Mouse (Mus musculus) CH12.LX (cell line): ENCODE measurements around the gene Col27a1. TPM values are rescaled to one million over a fixed set of nuclear protein-coding genes. Genes with fewer than 3 reads are reported as not detected.

Experiments
- DNase-seq: peaks from one replicate; pipeline ENCODE4 v3.0.0-alpha.2; 2013; ENCODE audit errors: extremely low read depth
- H3K27ac ChIP-seq: 2 replicates; pipeline ENCODE4 v1.5.1; 2012; ENCODE audit warnings: low read depth, mild to moderate bottlenecking, control low read depth, moderate library complexity; ENCODE audit not compliant: insufficient read depth
- H3K27me3 ChIP-seq: replicated peaks from 2 replicates; pipeline ENCODE3; 2012; ENCODE audit warnings: inconsistent platforms
- H3K36me3 ChIP-seq, 2 experiments: replicated peaks in 1 of 2; 2 replicates each; pipeline versions ENCODE3 to v1.6.1; 2012; ENCODE audit warnings: inconsistent platforms in 1 of 2, low read length in 1 of 2, mild to moderate bottlenecking in 1 of 2, mixed read lengths in 1 of 2, moderate library complexity in 1 of 2; ENCODE audit not compliant: control insufficient read depth in 1 of 2, insufficient read depth in 1 of 2
- H3K4me1 ChIP-seq, 2 experiments: 2 replicates each; pipeline ENCODE4 v1.6.1; 2012; ENCODE audit warnings: inconsistent platforms in 1 of 2, moderate library complexity in 1 of 2; ENCODE audit not compliant: insufficient read depth in 2 of 2, control insufficient read depth in 1 of 2
- H3K4me2 ChIP-seq: 2 replicates; pipeline ENCODE4 v1.6.1; 2012; ENCODE audit warnings: low read depth, mild to moderate bottlenecking, control low read depth; ENCODE audit not compliant: poor library complexity, insufficient read depth, severe bottlenecking
- H3K4me3 ChIP-seq, 3 experiments: fragments of 150-350 bp in 1 of 3; sonication (generic) in 1 of 3; replicated peaks in 1 of 3; 2 replicates each; pipeline versions ENCODE3 to v1.5.1; 2011 to 2012; ENCODE audit warnings: low read depth in 2 of 3, low read length in 2 of 3, mild to moderate bottlenecking in 2 of 3, moderate library complexity in 2 of 3, control low read depth in 1 of 3, improper control_type of control experiment in 1 of 3, inconsistent platforms in 1 of 3, mixed read lengths in 1 of 3; ENCODE audit not compliant: poor library complexity in 1 of 3
- H3K79me2 ChIP-seq: replicated peaks from 2 replicates; pipeline ENCODE4 v1.6.1; 2012; ENCODE audit warnings: mild to moderate bottlenecking, moderate library complexity; ENCODE audit not compliant: control insufficient read depth, poor library complexity, insufficient read depth, severe bottlenecking; ENCODE audit errors: extremely low read depth
- H3K9ac ChIP-seq: 2 replicates; pipeline ENCODE4 v1.6.1; 2012; ENCODE audit warnings: low read depth, mild to moderate bottlenecking, control low read depth, moderate library complexity; ENCODE audit not compliant: insufficient read depth
- H3K9me3 ChIP-seq: replicated peaks from 2 replicates; pipeline ENCODE3; 2012; ENCODE audit warnings: low read length, inconsistent platforms, mixed read lengths
- CHD1 ChIP-seq: IDR thresholded peaks from 2 replicates; pipeline ENCODE4 v1.6.1; 2012; ENCODE audit warnings: low read depth, low read length, improper control_type of control experiment, inconsistent platforms
- CHD2 ChIP-seq: IDR thresholded peaks from 2 replicates; pipeline ENCODE4 v1.6.1; 2011; ENCODE audit warnings: low read length, improper control_type of control experiment
- CTCF ChIP-seq, 2 experiments: IDR thresholded peaks in 1 of 2; conservative IDR thresholded peaks in 1 of 2; 2 replicates each; pipeline ENCODE4 v1.5.1; 2011 to 2012; ENCODE audit warnings: low read depth in 2 of 2, low read length in 2 of 2, improper control_type of control experiment in 1 of 2, inconsistent platforms in 1 of 2, mild to moderate bottlenecking in 1 of 2, moderate library complexity in 1 of 2
- EP300 ChIP-seq: IDR thresholded peaks from 2 replicates; pipeline ENCODE4 v1.6.1; 2011; ENCODE audit warnings: low read length, improper control_type of control experiment
- JUN ChIP-seq: IDR thresholded peaks from 2 replicates; pipeline ENCODE4 v1.6.1; 2011; ENCODE audit warnings: low read depth, mild to moderate bottlenecking, low read length, improper control_type of control experiment, moderate library complexity; ENCODE audit not compliant: insufficient read depth
- JUND ChIP-seq: conservative IDR thresholded peaks from 2 replicates; pipeline ENCODE4 v1.6.1; 2011; ENCODE audit warnings: low read depth, low read length, improper control_type of control experiment
- MAFK ChIP-seq: IDR thresholded peaks from 2 replicates; pipeline ENCODE4 v1.6.1; 2011; ENCODE audit warnings: low read length, improper control_type of control experiment; ENCODE audit not compliant: insufficient replicate concordance
- MAX ChIP-seq: IDR thresholded peaks from 2 replicates; pipeline ENCODE4 v1.6.1; 2011; ENCODE audit warnings: low read length, improper control_type of control experiment
- MYC ChIP-seq: IDR thresholded peaks from 2 replicates; pipeline ENCODE4 v1.6.1; 2011; ENCODE audit warnings: low read depth, mild to moderate bottlenecking, improper control_type of control experiment, low read length
- NRF1 ChIP-seq: IDR thresholded peaks from 2 replicates; pipeline ENCODE4 v1.6.1; 2014; ENCODE audit warnings: low read depth, mild to moderate bottlenecking, inconsistent platforms, low read length, improper control_type of control experiment, moderate library complexity
- PAX5 ChIP-seq: IDR thresholded peaks from 2 replicates; pipeline ENCODE4 v1.6.1; 2012; ENCODE audit warnings: low read length, inconsistent platforms, mixed read lengths
- POLR2A ChIP-seq: IDR thresholded peaks from 2 replicates; pipeline ENCODE4 v1.6.1; 2011; ENCODE audit warnings: low read depth, mild to moderate bottlenecking, improper control_type of control experiment, low read length
- RCOR1 ChIP-seq: conservative IDR thresholded peaks from 2 replicates; pipeline ENCODE4 v1.6.1; 2012; ENCODE audit warnings: low read depth, mild to moderate bottlenecking, inconsistent platforms, low read length, improper control_type of control experiment
- SIN3A ChIP-seq: IDR thresholded peaks from 2 replicates; pipeline ENCODE4 v1.6.1; 2012; ENCODE audit warnings: low read length, improper control_type of control experiment, inconsistent platforms
- TCF12 ChIP-seq: IDR thresholded peaks from 2 replicates; pipeline ENCODE4 v1.6.1; 2014; ENCODE audit warnings: low read depth, mild to moderate bottlenecking, inconsistent platforms, low read length, improper control_type of control experiment
- UBTF ChIP-seq: IDR thresholded peaks from 2 replicates; pipeline ENCODE4 v1.6.1; 2012; ENCODE audit warnings: low read depth, mild to moderate bottlenecking, inconsistent platforms, low read length, improper control_type of control experiment, moderate library complexity
- ZC3H11A ChIP-seq: IDR thresholded peaks from 2 replicates; pipeline ENCODE4 v1.6.1; 2012; ENCODE audit warnings: low read depth, mild to moderate bottlenecking, inconsistent platforms, low read length, improper control_type of control experiment
- ZMIZ1 ChIP-seq: IDR thresholded peaks from 2 replicates; pipeline ENCODE4 v1.6.1; 2012; ENCODE audit warnings: low read depth, mild to moderate bottlenecking, inconsistent platforms, low read length, improper control_type of control experiment
- dilution Hi-C: fragments of 300-500 bp; cut with MboI; formaldehyde crosslinking; loops from 2 replicates; pipeline ENCODE4 v1.14.3; 2020; ENCODE audit warnings: low sequenced_read_pairs; ENCODE audit not compliant: extremely low pct_unique_long_range_greater_than_20kb, extremely low pct_ligation_motif_present
- in situ Hi-C: fragments of 300-500 bp; cut with MboI; formaldehyde crosslinking; loops from 3 replicates; pipeline ENCODE4 v1.14.3; 2019; ENCODE audit warnings: low sequenced_read_pairs, low pct_ligation_motif_present, low pct_unique_long_range_greater_than_20kb, mixed read lengths
- polyA plus RNA-seq: library from polyadenylated mRNA; unstranded; fragments of >175 nt; gene quantifications from 2 replicates; pipeline ENCODE4 v1.2.1, GENCODE M21; 2012; ENCODE audit warnings: low read depth; ENCODE audit not compliant: insufficient read length
- total RNA-seq, 2 experiments: library from RNA; depleted of rRNA; stranded (reverse); fragments of 300-350 nt in 1 of 2; fragments of >200 nt in 1 of 2; gene quantifications; 2 replicates each; pipeline ENCODE4 v1.2.3; 2012 to 2014

Gene Col27a1
- total and polyA plus RNA-seq, 3 experiments = 0.04 to 0.05 TPM; not detected in 1

DNA sequence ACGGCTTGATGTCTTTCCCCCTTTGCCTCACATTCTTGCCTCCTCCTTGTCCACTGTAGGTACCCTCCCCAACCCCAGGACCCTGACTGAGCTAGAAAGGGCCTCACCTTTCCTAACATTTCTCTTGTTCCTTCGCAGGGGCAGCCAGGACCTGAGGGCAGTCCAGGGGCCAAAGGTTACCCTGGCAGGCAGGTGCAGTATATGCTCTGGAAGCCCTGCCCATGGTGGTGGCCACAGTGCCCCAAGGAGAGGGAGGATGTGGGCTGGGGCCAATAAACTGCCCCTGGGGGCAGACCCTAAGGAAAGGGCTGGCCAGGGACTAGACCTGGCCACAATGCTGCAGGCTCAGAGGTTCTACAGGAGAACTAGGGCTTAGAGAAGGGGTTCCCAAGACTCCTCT lies 40.3 kb downstream of the Col27a1 start:
- no peaks in the 10 kb centered on the region for H3K9me3 ChIP-seq
- TF ChIP-seq ZMIZ1 (no peak), JUN (no peak), RCOR1 (no peak), ZC3H11A (no peak), UBTF (no peak), POLR2A (no peak), MYC (no peak), EP300 (no peak), SIN3A (no peak), PAX5 (no peak), CTCF (conservative IDR thresholded peaks at IDR 0.05 in 1 of 2, IDR thresholded peaks at IDR 0.05 in 1 of 2; ENCODE audit: low read depth in 2 of 2, low read length in 2 of 2) (no peak)
- H3K79me2 ChIP-seq = no peaks in the 10 kb centered on the region
- in situ Hi-C loops = no loop called here
- no peak overlapping the region for H3K9ac ChIP-seq
- DNase-seq = no peak
- dilution Hi-C loops = no loop called here
- no peak overlapping the region for H3K27ac ChIP-seq
- no peak overlapping the region for H3K4me3 ChIP-seq
- peaks cover 94% of the 10 kb centered on the region for H3K27me3 ChIP-seq
- H3K36me3 ChIP-seq = no peaks in the 10 kb centered on the region
- H3K4me1 ChIP-seq = no peaks in the 10 kb centered on the region
- no peak overlapping the region for H3K4me2 ChIP-seq

GRCm38 (mm10) chr4:63256371-63256770 lies 42.6 kb downstream of the Col27a1 start:
- no peak for DNase-seq
- H3K4me3 ChIP-seq = no peak overlapping the region
- dilution Hi-C loops = no loop called here
- in situ Hi-C loops = no loop called here
- TF ChIP-seq SIN3A (no peak), NRF1 (no peak), CTCF (conservative IDR thresholded peaks at IDR 0.05 in 1 of 2, IDR thresholded peaks at IDR 0.05 in 1 of 2; ENCODE audit: low read depth in 2 of 2, low read length in 2 of 2) (no peak), UBTF (no peak), CHD2 (no peak), PAX5 (no peak), JUND (no peak), MAFK (no peak), CHD1 (no peak), MYC (no peak)
- TF ChIP-seq, all 38 proteins: peak for 0
- Histone ChIP-seq H3K27me3 (peaks cover 91% of the 10 kb centered on the region), H3K9ac (no peak overlapping the region), H3K4me2 (no peak overlapping the region), H3K27ac (no peak overlapping the region), H3K9me3 (no peaks in the 10 kb centered on the region), H3K79me2 (no peaks in the 10 kb centered on the region), H3K4me1 (no peaks in the 10 kb centered on the region), H3K36me3 (no peaks in the 10 kb centered on the region)

- H3K27ac ChIP-seq = no peak overlapping the region
- H3K4me1 ChIP-seq = no peaks in the 10 kb centered on the region
- H3K4me3 ChIP-seq = no peak overlapping the region
- H3K36me3 ChIP-seq = no peaks in the 10 kb centered on the region
- dilution Hi-C loops (no loop called here), in situ Hi-C loops (no loop called here)
- H3K4me2 ChIP-seq = no peak overlapping the region
- no peaks in the 10 kb centered on the region for H3K9me3 ChIP-seq
- DNase-seq = no peak
- H3K9ac ChIP-seq = no peak overlapping the region
- no peaks in the 10 kb centered on the region for H3K79me2 ChIP-seq
- TF ChIP-seq TCF12 (no peak), ZC3H11A (no peak), JUND (no peak), PAX5 (no peak), MAX (no peak), ZMIZ1 (no peak), CHD1 (no peak)
- H3K27me3 ChIP-seq = peaks cover 91% of the 10 kb centered on the region
Observed at GRCm38 (mm10) chr4:63257346-63257745, 43.5 kb downstream of the Col27a1 start.
